Mouse (Mus musculus): ENCODE measurements around the gene Pex14.
A peak's percentile ranks its signal among the peaks of the same experiment; 100 is the strongest.

Gene Pex14

DNA sequence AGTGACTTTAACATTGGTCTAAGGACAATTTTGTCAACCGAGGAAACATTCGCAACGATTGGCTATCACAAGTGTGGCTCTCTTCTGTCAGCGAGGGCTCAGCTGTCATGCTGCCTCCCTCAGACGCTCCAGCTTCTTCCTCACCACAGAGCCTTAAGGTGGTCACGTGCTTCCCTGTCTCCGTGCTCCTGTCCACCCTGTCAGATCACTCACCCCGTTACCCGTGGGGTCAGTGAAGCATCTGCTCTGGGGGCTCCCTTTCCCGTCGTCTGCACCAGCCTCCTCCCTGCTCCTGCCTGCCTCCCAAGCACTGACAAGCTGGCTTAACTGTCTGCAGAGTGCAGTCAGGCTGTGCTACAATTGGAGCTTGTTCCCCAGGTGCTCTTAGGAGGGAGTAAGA lies 119.8 kb downstream of the Pex14 start:
- DNase-seq = no peak

- no peak for DNase-seq
Measured at GRCm38 (mm10) chr4:148978926-148979325, 120.8 kb downstream of the Pex14 start.

DNA sequence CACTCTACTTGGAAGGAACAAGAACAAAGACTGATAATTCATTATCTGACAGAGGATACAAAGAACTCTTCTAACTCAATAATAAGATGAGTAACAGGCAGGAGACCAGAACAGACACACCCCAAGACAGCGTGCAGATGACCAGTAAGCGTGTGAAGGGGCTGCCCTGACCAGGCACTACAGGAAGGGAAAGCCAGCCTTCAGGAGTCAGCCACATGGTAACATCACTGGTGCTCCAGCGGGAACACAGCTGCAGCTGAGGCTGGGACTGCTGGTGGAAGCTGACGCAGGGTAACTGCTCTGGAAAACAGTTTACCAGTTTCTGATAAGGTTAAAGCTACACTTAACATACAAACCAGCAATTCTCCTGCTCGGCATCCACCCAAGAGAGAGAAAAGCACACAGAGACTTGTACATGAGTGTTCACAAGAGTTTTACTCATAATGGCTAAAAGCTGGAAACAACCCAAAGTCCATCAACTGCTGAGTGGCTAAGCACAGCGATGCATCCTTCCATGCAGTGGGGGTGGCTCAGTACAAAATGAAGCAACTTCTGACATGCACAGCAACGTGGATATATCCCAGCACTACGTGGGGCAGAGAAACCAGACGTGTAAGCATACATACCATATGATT lies 121.3 kb downstream of the Pex14 start:
- DNase-seq = no peak

- DNase-seq = no peak
Measured at GRCm38 (mm10) chr4:148974833-148975232, 124.8 kb downstream of the Pex14 start.

GRCm38 (mm10) chr4:148973387-148973786 lies 126.3 kb downstream of the Pex14 start:
- DNase-seq = no peak

DNA sequence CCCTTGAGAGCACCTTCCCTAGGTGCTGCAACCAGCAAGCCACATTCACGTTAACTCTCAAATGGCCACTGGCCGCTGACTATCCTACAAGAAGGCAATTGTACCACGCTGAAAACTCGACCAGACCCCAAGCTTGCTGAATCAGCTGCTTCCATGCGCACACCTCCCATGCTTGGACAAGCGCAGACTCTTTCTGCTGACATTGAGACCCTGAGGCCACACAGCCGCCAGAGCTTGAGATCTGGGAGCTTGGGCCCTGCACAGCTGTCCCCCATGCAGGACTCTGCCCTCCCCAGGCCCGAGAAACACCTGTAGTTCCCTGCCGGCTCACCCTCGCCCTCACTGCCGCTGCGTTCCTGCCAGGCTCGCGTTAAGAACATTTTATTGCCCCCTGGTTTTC lies 127.0 kb downstream of the Pex14 start:
- no peak for DNase-seq

DNA sequence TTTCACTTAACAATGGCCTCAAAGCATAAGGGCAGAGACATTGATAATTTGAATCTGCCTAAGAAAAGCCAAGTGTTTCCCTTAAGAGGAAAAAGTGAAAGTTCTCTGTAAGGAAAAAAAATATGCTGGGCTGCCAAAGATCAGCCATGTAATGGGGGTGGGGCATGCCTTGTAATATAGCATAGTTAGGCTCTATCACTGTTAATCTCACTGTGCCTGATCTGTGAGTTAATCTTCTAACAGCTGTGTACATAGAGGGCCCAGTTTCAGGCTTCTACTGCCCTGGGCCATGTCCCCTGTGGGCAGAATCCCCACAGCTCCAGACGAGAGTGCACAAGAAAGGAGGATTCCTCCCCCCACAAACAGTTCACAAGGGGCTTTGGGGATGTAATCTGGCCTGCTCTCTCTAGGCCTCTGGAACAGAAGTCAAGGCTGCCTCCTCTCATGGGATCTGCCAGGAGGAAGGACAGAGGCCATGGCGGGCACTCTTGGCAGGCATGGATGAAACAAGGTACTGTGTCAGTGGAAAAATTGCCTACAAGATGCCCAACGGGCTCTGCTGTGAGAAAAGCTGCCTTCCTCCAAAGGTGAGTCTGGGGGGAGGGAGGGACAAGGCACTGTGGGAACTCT lies 127.9 kb downstream of the Pex14 start:
- DNase-seq = no peak

DNA sequence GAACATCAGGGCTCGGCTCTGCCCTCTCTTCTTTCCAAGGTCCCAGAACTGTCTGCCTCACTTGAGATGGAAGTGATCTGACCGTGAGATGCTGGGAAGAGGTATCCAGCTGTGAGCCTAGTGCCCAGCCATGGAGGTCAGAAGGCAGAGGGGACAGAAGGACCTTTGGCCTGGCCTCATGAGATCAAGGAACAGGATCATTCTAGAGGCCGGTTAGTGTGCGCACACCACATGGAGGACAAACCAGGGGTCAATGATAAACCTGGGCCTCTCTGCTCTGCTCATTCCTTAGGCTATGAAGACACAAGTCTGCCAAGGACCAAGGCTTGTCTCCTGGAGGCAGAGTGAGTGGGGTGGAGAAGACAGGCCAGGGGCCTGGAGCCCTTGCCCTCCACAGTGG lies 128.9 kb downstream of the Pex14 start:
- DNase-seq = no peak

- DNase-seq = no peak
Measured at GRCm38 (mm10) chr4:148969610-148970009, 130.1 kb downstream of the Pex14 start.

- DNase-seq = no peak
Measured at GRCm38 (mm10) chr4:148968859-148969258, 130.8 kb downstream of the Pex14 start.

DNA sequence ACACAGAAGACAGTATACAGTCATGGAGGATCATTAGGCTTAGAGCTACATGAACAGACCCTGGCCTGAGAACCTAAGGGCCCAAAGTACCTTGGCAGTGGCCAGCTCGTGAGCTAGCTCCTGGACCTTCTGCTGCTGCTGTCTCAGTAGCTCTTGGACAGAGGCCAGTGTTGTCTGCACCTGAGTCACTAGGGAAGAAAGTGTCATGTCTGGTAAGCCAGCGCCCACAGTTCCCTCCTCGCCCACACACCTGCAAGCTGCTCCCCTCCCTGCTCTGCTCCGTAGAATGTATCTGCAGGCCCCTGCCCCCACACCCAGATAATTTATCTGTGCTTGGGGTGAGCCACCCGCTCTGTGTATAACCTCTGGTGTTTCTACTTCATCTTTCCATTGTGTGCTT lies 133.5 kb downstream of the Pex14 start:
- DNase-seq = no peak

GRCm38 (mm10) chr4:148964541-148965310 lies 134.9 kb downstream of the Pex14 start:
- DNase-seq = no peak

DNA sequence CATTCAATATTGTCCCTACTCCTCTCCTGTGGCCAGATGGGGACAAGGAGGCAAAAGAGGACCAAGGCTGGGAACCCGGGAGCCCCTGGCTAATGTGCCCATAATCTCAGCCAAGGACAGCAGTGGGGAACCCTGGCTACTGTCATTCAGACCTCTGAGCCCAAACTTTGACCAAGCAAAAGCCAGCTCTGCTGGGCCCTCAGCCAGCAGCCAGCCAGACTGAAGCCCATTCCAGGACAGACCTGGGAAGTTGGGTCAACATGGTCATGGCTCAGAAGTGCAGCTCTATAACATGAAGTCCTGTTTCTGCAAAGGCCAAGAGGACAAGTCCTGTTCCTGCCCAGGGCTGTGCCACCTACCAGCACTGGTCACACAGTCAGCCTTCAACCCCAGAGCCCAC lies 137.6 kb downstream of the Pex14 start:
- DNase-seq = no peak

DNA sequence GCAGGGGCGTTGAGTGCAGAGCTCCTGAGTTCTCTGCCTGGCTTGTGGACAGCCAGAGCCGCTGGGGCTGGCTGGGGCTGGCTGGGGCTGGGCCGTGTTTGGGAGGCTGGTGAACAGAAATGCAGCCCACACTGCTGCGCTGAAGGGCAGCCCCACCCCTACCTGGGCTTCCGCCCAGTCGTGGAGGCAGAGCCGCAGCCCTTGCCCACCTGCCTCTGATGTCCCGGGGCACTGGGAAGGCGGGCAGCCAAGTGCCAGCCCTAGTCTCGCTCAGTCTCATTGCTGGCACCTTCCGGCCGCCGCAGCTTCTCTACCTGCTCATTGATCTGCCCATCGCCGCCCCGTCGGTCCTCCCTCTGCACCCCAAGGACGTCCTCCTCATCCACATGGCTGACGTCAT lies 138.6 kb downstream of the Pex14 start:
- DNase-seq = no peak

GRCm38 (mm10) chr4:148960011-148960410 lies 139.7 kb downstream of the Pex14 start:
- DNase-seq = no peak

GRCm38 (mm10) chr4:148955131-148955813 lies 144.4 kb downstream of the Pex14 start:
- DNase-seq = peak; percentile 53 to 62

DNA sequence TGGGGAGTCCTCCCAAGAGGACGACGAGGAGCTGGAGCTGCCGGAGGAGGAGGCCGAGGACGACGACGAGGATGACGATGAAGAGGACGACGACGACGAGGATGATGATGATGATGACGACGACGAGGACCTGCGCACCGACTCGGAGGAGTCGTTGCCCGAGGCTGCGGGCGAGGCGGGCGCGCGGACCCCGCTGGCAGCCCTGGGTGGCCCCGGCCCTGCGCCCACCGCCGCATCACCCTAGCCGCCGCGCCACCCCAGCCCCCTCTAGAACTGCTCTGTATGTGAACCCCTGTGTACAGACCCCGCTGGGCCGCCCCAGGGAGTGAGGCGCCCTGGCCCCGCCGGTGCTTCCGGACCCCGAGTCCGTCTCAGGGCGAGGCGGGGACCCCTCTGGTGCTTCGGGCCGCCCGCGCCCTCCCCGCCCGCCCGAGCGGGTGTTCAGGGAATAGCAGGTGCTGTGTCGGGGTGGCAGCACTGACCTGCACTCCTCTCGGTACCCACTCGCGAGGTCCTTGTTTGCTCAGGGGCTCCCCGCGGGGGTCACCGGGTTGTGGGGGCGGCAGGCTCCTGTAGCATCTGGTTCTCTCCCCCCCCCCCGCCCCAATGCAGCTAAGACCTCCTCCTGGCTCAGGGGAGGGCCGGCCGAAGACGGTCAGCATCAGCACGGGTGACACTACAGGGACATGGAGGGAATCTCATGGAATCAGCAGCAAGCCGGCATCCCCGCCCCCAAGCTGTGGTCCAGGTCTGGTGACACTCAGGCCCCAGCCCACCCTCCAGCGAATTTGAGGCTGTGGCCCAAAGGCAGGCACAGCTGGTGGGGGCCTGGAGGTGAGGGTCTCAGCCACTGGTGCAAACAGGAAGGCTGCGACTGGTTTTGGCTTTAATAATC lies 147.1 kb downstream of the Pex14 start:
- no peak for DNase-seq

DNA sequence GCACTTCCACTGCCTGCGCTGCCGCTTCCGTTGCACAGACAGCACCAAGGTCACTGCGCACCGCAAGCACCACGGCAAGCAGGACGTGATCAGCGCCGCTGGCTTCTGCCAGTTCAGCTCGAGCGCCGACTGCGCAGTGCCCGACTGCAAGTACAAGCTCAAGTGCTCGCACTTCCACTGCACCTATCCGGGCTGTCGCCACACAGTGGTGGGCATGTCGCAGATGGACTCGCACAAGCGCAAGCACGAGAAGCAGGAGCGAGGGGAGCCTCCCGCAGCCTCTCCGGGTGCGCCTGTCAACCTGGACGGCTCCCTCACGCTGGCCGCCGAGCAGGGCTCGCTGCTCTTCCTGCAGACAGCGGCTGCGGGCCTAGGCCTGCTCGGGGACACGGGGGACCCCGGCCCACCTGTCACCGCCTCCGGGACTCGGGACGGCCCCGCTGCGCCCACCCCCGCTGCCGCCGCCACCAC lies 147.8 kb downstream of the Pex14 start:
- DNase-seq = no peak

GRCm38 (mm10) chr4:148950932-148951650 lies 148.6 kb downstream of the Pex14 start:
- DNase-seq = peak; percentile 49 to 52

GRCm38 (mm10) chr4:148950487-148950886 lies 149.2 kb downstream of the Pex14 start:
- DNase-seq = no peak

- DNase-seq = no peak
Measured at GRCm38 (mm10) chr4:148947833-148948388, 151.8 kb downstream of the Pex14 start.

Measured in cerebellum, postnatal 36 days (tissue).